Mouse (Mus musculus) left cerebral cortex, adult 2 months (tissue): ENCODE results near the gene Zbtb7a. TPM values are rescaled to one million over a fixed set of nuclear protein-coding genes. Genes with fewer than 3 reads are reported as not detected.

ENCODE experiments used
- DNase-seq, 2 experiments: peaks; one replicate each; pipeline ENCODE4 v3.0.0; 2021 to 2022; ENCODE audit warnings: low spot score in 2 of 2, mixed read lengths in 1 of 2; ENCODE audit errors: extremely low spot score in 1 of 2
- H3K27ac ChIP-seq: fragments of 200-600 bp; 2 replicates; pipeline ENCODE4 v1.8.1; 2022
- H3K4me3 ChIP-seq: fragments of 200-600 bp; 2 replicates; pipeline ENCODE4 v1.8.1; 2022
- CTCF ChIP-seq: fragments of 200-600 bp; IDR thresholded peaks from 2 replicates; pipeline ENCODE4 v1.8.1; 2022; ENCODE audit warnings: antibody characterized with exemption, mild to moderate bottlenecking, moderate library complexity
- intact Hi-C: fragments of 180-260 bp; cut with DNase I; formaldehyde crosslinking; loops from one replicate; pipeline ENCODE4 v1.15.1; 2025
- total RNA-seq, 2 experiments: library from RNA; stranded (reverse); gene quantifications; 2 replicates each; pipeline ENCODE4 v1.2.3; 2021

The Zbtb7a gene
- total RNA-seq, 2 experiments from 2014 or later, result 130 to 132 TPM

GRCm38 (mm10) chr10:81122889-81123288 lies 12.1 kb upstream of the Zbtb7a start:
- no peak overlapping the region for H3K4me3 ChIP-seq
- peak overlapping the region; percentile 64; the same call in 1 of the 2 replicates for H3K27ac ChIP-seq
- intact Hi-C loops, result no loop called here
- TF ChIP-seq CTCF, result no peak
- DNase-seq, result no peak

- intact Hi-C loops, result no loop called here
- Histone ChIP-seq H3K27ac (peak overlapping the region; percentile 64), H3K4me3 (no peak overlapping the region)
- peak in 1 of 2 experiments; percentile 59 for DNase-seq
- TF ChIP-seq CTCF, result no peak
Measured at GRCm38 (mm10) chr10:81123500-81123899, 11.5 kb upstream of the Zbtb7a start.

- Histone ChIP-seq H3K27ac (peak overlapping the region; percentile 40), H3K4me3 (no peak overlapping the region; the same call in 1 of the 2 replicates)
- no peak for TF ChIP-seq CTCF
- intact Hi-C loops, result no loop called here
- peak in 1 of 2 experiments; percentile 63 for DNase-seq
Measured at GRCm38 (mm10) chr10:81134181-81134587, 836 bp upstream of the Zbtb7a start.

GRCm38 (mm10) chr10:81135831-81136705 lies 1.0 kb downstream of the Zbtb7a start:
- intact Hi-C loops, result loop anchor here (2.0 kb wide), 1 partner anchor 33 kb away; no protein-coding TSS in a partner anchor
- H3K27ac ChIP-seq, result peak overlapping the region; percentile 96
- TF ChIP-seq CTCF, result no peak; the same call in 1 of the 2 replicates
- peak overlapping the region; percentile 61 for H3K4me3 ChIP-seq
- DNase-seq, result peak; percentile 66 to 70

GRCm38 (mm10) chr10:81136706-81137231 lies 1.7 kb downstream of the Zbtb7a start:
- intact Hi-C loops, result loop anchor here (2.0 kb wide), 1 partner anchor 32 kb away; no protein-coding TSS in a partner anchor
- peak; percentile 72 to 84 for DNase-seq
- peak overlapping the region; percentile 61 for H3K4me3 ChIP-seq
- no peak for TF ChIP-seq CTCF
- peak overlapping the region; percentile 96 for H3K27ac ChIP-seq

GRCm38 (mm10) chr10:81137252-81138130 lies 2.5 kb downstream of the Zbtb7a start:
- DNase-seq, result peak; percentile 99 to 100
- Histone ChIP-seq H3K27ac (peak overlapping the region; percentile 98), H3K4me3 (peak overlapping the region; percentile 83)
- no peak for TF ChIP-seq CTCF
- intact Hi-C loops, result loop anchor here (2.0 kb wide), 1 partner anchor 31 kb away; no protein-coding TSS in a partner anchor

- intact Hi-C loops, result no loop called here
- DNase-seq, result peak; percentile 49 to 51
- Histone ChIP-seq H3K4me3 (peak overlapping the region; percentile 83), H3K27ac (peak overlapping the region; percentile 98)
- TF ChIP-seq CTCF, result no peak
Measured at GRCm38 (mm10) chr10:81138131-81138782, 3.2 kb downstream of the Zbtb7a start.

- peak overlapping the region; percentile 16 for H3K27ac ChIP-seq
- no peak for TF ChIP-seq CTCF
- peak overlapping the region; percentile 83 for H3K4me3 ChIP-seq
- intact Hi-C loops, result no loop called here
- DNase-seq, result no peak
Measured at GRCm38 (mm10) chr10:81138821-81139528, 4.0 kb downstream of the Zbtb7a start.

- peak overlapping the region; percentile 83 for H3K4me3 ChIP-seq
- intact Hi-C loops, result no loop called here
Measured at GRCm38 (mm10) chr10:81139529-81139846, 4.5 kb downstream of the Zbtb7a start.

GRCm38 (mm10) chr10:81140005-81140404 lies 5.0 kb downstream of the Zbtb7a start:
- no peak for TF ChIP-seq CTCF
- Histone ChIP-seq H3K4me3 (peak overlapping the region; percentile 83), H3K27ac (peak overlapping the region; percentile 29)
- no peak for DNase-seq
- intact Hi-C loops, result no loop called here

More at GRCm38 (mm10) chr10:81139529-81139846, 4.5 kb downstream of the Zbtb7a start:
- DNase-seq, result no peak
- peak overlapping the region; percentile 29; the same call in 1 of the 2 replicates for H3K27ac ChIP-seq
- no peak for TF ChIP-seq CTCF
